Mouse (Mus musculus) neural tube, embryonic 11.5 days (tissue): ENCODE results near the gene Cd163l1. TPM values are rescaled to one million over a fixed set of nuclear protein-coding genes. Genes with fewer than 3 reads are reported as not detected.

ENCODE experiments used
- ATAC-seq: fragments of 200-750 bp; cut with Nextera tagmentation; 2 replicates; pipeline ENCODE4 v1.8.0; 2017; ENCODE audit warnings: moderate number of reproducible peaks, mild to moderate bottlenecking, moderate TSS enrichment, moderate library complexity; ENCODE audit not compliant: insufficient read depth, low FRiP score, low TSS enrichment
- DNase-seq: peaks from one replicate; pipeline ENCODE4 v3.0.0-alpha.2; 2015; ENCODE audit warnings: low spot score
- H3K27ac ChIP-seq: fragments of 300-500 bp; sonication (generic); 2 replicates; pipeline ENCODE4 v1.5.1; 2014; ENCODE audit warnings: low read depth, mild to moderate bottlenecking, low read length
- H3K27me3 ChIP-seq: fragments of 300-500 bp; sonication (generic); 2 replicates; pipeline ENCODE4 v1.6.1; 2014; ENCODE audit warnings: mild to moderate bottlenecking, low read length, mixed read lengths; ENCODE audit not compliant: control insufficient read depth, insufficient read depth
- H3K36me3 ChIP-seq: fragments of 300-500 bp; sonication (generic); 2 replicates; pipeline ENCODE4 v1.6.1; 2014; ENCODE audit warnings: mild to moderate bottlenecking, low read length, moderate library complexity, mixed read lengths; ENCODE audit not compliant: control insufficient read depth, insufficient read depth
- H3K4me1 ChIP-seq: fragments of 300-500 bp; sonication (generic); 2 replicates; pipeline ENCODE4 v1.6.1; 2014; ENCODE audit warnings: low read length, mixed read lengths; ENCODE audit not compliant: control insufficient read depth, insufficient read depth
- H3K4me2 ChIP-seq: fragments of 300-500 bp; sonication (generic); 2 replicates; pipeline ENCODE4 v1.6.1; 2014; ENCODE audit warnings: low read depth, mild to moderate bottlenecking, moderate library complexity
- H3K4me3 ChIP-seq: fragments of 300-500 bp; sonication (generic); 2 replicates; pipeline ENCODE4 v1.5.1; 2014; ENCODE audit warnings: low read depth, low read length
- H3K9ac ChIP-seq: fragments of 300-500 bp; sonication (generic); 2 replicates; pipeline ENCODE4 v1.6.1; 2014; ENCODE audit warnings: mild to moderate bottlenecking, low read length
- H3K9me3 ChIP-seq: fragments of 300-500 bp; sonication (generic); 2 replicates; pipeline ENCODE4 v1.6.1; 2016; ENCODE audit warnings: low read length; ENCODE audit not compliant: control insufficient read depth
- WGBS: fragments of 180-500 bp; shearing (Covaris S2); extraction: QIAGEN DNeasy Blood & Tissue Kit; methylation state at CpG from one replicate; pipeline ENCODE4 v1.1.7; 2014; 5-methylcytosine and 5-hydroxymethylcytosine counted together
- polyA plus RNA-seq: library from polyadenylated mRNA; unstranded; fragments of >200 nt; fragmentation: Nextera tagmentation; extraction: Ambion mirVana; gene quantifications from 2 replicates; pipeline ENCODE4 v1.2.1, GENCODE M21; 2014

Gene Cd163l1
- polyA plus RNA-seq, 1 experiment from 2014 or later: not detected

DNA sequence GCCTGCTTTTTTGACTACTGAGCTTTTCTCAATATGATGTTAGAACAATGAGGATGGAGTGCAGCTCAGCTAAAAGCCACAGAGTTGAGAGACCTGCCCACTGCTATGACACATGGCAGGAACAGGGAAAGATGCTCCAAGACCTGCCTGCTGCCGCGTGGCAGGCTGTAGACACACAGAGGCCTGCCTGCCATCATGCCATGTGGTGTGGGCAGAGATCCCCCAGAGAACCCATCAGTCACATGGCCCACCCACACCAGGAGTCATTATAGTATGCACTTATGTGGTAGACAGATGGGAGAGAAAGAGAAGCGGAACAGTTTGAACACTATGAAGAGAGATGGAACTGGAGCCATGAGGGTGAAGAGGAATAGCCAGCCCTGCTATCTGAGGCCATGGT lies 15.6 kb downstream of the Cd163l1 start:
- Histone ChIP-seq H3K4me3 (no peak overlapping the region), H3K9me3 (no peaks in the 10 kb centered on the region), H3K4me2 (no peak overlapping the region), H3K27ac (no peak overlapping the region), H3K27me3 (no peaks in the 10 kb centered on the region), H3K9ac (no peak overlapping the region), H3K4me1 (no peaks in the 10 kb centered on the region), H3K36me3 (no peaks in the 10 kb centered on the region)
- no peak for ATAC-seq
- WGBS: 95% methylated on average over 3 of the region's 3 CpGs
- DNase-seq: no peak

DNA sequence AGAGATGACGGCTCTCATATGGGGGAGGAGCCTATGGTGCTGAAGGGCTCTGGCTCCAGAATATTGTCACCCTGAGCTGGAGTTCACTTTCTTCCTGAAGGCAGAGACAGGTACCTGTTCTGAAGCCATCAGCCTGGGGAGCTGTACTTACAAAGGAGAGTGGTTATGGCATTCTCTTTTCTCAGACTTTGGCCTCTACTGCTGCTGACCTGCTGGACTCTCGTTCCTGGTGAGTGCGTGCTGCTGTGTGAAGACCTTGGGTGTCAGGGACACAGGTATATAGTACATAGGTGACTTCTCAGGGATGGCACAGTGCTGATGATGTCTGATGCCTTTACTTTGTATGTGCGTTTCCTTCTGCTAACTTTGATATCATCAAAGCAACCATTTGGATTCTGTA lies 29.1 kb downstream of the Cd163l1 start, which contains the start of gene 5830411N06Rik:
Gene 5830411N06Rik (plus strand): TSS at position 69 of the 400 bp plus-strand sequence.
- WGBS: 90% methylated on average over 4 of the region's 4 CpGs

DNA sequence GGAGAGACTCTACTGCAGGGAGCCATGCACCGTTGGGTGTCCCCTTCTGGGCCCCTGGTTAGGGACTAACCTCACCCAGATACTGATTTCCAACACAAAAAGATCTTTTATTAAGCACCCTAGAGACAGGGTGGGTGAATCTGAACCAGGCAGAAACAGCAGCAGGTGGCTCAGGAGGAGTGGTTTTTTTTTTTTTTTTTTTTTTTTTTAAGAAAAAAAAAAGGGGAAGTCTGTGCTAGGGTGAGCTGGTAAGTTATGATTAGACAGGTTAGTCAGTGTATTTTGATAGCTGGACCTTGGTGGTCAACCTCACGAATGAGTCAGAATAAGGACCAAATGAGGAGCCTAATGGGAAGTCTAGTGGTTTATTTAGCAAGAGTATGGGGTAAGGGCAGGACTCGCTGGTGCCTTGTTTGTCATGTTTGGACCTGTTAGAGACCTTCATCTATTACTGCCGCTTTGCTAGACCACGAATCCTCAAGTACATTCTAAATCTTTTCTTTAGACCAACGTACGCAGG lies 35.8 kb downstream of the Cd163l1 start:
- Histone ChIP-seq H3K4me1 (no peaks in the 10 kb centered on the region), H3K9ac (no peak overlapping the region), H3K4me2 (no peak overlapping the region), H3K27ac (no peak overlapping the region), H3K4me3 (no peak overlapping the region), H3K9me3 (no peaks in the 10 kb centered on the region), H3K36me3 (no peaks in the 10 kb centered on the region), H3K27me3 (no peaks in the 10 kb centered on the region)
- DNase-seq (no peak), ATAC-seq (no peak)
- 90% methylated on average over 7 of the region's 7 CpGs for WGBS

More for the DNA sequence above, 29.1 kb downstream of the Cd163l1 start, which contains the start of gene 5830411N06Rik:
- Histone ChIP-seq H3K4me3 (no peak within 1 kb of the TSS), H3K4me2 (no peak within 1 kb of the TSS), H3K27me3 (no peaks in the 10 kb centered on the region), H3K27ac (no peak within 1 kb of the TSS), H3K9me3 (no peaks in the 10 kb centered on the region), H3K9ac (no peak within 1 kb of the TSS), H3K36me3 (no peaks in the 10 kb centered on the region), H3K4me1 (no peaks in the 10 kb centered on the region)
- no peak for DNase-seq
- ATAC-seq: no peak

Other genes with a start within 250 kb of the Cd163l1 start
- 0.51 TPM in 1 of 2 replicates, not detected in the other for gene 6430531B16Rik, start 239.5 kb upstream of the Cd163l1 start, polyA plus RNA-seq
- 2.0 and 3.0 TPM in 2 replicates for gene Adam8, start 225.7 kb upstream of the Cd163l1 start, polyA plus RNA-seq
- gene Zfp511, start 181.9 kb upstream of the Cd163l1 start, polyA plus RNA-seq: 39.6 and 47.7 TPM in 2 replicates
- 73.9 and 83.4 TPM in 2 replicates for gene Tubgcp2, start 181.6 kb upstream of the Cd163l1 start, polyA plus RNA-seq
- 93.7 and 103 TPM in 2 replicates for gene Msx3, start 169.2 kb upstream of the Cd163l1 start, polyA plus RNA-seq
- 9.4 and 11.4 TPM in 2 replicates for gene Caly, start 135.7 kb upstream of the Cd163l1 start, polyA plus RNA-seq
- not detected in 2 replicates for gene Prap1, start 124.9 kb upstream of the Cd163l1 start, polyA plus RNA-seq
- gene Fuom, start 115.8 kb upstream of the Cd163l1 start, polyA plus RNA-seq: 12.8 and 13.1 TPM in 2 replicates
- 15.6 and 16.1 TPM in 2 replicates for gene Paox, start 102.5 kb upstream of the Cd163l1 start, polyA plus RNA-seq
- gene Echs1, start 101.8 kb upstream of the Cd163l1 start, polyA plus RNA-seq: 160 and 162 TPM in 2 replicates
- gene Mtg1, start 80.7 kb upstream of the Cd163l1 start, polyA plus RNA-seq: 19.5 and 21.7 TPM in 2 replicates
- 0.72 and 1.2 TPM in 2 replicates for gene Sprn, start 63.4 kb upstream of the Cd163l1 start, polyA plus RNA-seq
- not detected in 2 replicates for gene Olfr522, start 53.5 kb upstream of the Cd163l1 start, polyA plus RNA-seq
- gene Olfr523, start 45.0 kb upstream of the Cd163l1 start, polyA plus RNA-seq: not detected in 2 replicates
- not detected in 2 replicates for gene Olfr524, start 12.3 kb upstream of the Cd163l1 start, polyA plus RNA-seq
- not detected in 2 replicates for gene 5830411N06Rik, start 29.0 kb downstream of the Cd163l1 start, polyA plus RNA-seq
- not detected in 2 replicates for gene Olfr525, start 102.6 kb downstream of the Cd163l1 start, polyA plus RNA-seq
- not detected in 2 replicates for gene Olfr527, start 115.8 kb downstream of the Cd163l1 start, polyA plus RNA-seq
- gene Olfr60, start 143.4 kb downstream of the Cd163l1 start, polyA plus RNA-seq: not detected in 2 replicates
- gene Olfr530, start 158.1 kb downstream of the Cd163l1 start, polyA plus RNA-seq: not detected in 2 replicates
- gene Olfr531, start 184.7 kb downstream of the Cd163l1 start, polyA plus RNA-seq: not detected in 2 replicates
- not detected in 2 replicates for gene Olfr532, start 203.4 kb downstream of the Cd163l1 start, polyA plus RNA-seq
- gene Olfr533, start 245.1 kb downstream of the Cd163l1 start, polyA plus RNA-seq: not detected in 2 replicates